Mouse (Mus musculus) bone marrow macrophage, adult 2 months (primary cell): Measurements from ENCODE around the gene Trmt1.

Experiments used
- CTCF ChIP-seq: IDR thresholded peaks from 2 replicates; pipeline ENCODE4 v1.5.1; 2012; ENCODE audit warnings: low read depth, mild to moderate bottlenecking, low read length, moderate library complexity
- POLR2A ChIP-seq: IDR thresholded peaks from 2 replicates; pipeline ENCODE4 v1.6.1; 2012; ENCODE audit warnings: mild to moderate bottlenecking, low read depth, low read length, borderline replicate concordance

GRCm38 (mm10) chr8:84656641-84657126, 29.4 kb upstream of the Trmt1 start:
- TF ChIP-seq POLR2A (no peak), CTCF (no peak)
